Mouse (Mus musculus) forebrain, embryonic 10.5 days (tissue): Measurements from ENCODE around the gene Gm44805. TPM values are rescaled to one million over a fixed set of nuclear protein-coding genes. Genes with fewer than 3 reads are reported as not detected.

Experiments
- DNase-seq: peaks from one replicate; pipeline ENCODE4 v3.0.0-alpha.2; 2017; ENCODE audit warnings: low spot score; ENCODE audit errors: extremely low spot score
- H3K27ac ChIP-seq: fragments of 300-500 bp; sonication (generic); 2 replicates; pipeline ENCODE4 v1.5.1; 2016; ENCODE audit warnings: mild to moderate bottlenecking
- H3K27me3 ChIP-seq: fragments of 300-500 bp; sonication (generic); 2 replicates; pipeline ENCODE4 v1.6.1; 2016; ENCODE audit warnings: mild to moderate bottlenecking; ENCODE audit not compliant: poor library complexity, severe bottlenecking
- H3K36me3 ChIP-seq: fragments of 300-500 bp; sonication (generic); replicated peaks from 2 replicates; pipeline ENCODE4 v1.6.1; 2016; ENCODE audit warnings: mild to moderate bottlenecking, moderate library complexity
- H3K4me1 ChIP-seq: fragments of 300-500 bp; sonication (generic); 2 replicates; pipeline ENCODE4 v1.6.1; 2016
- H3K4me3 ChIP-seq: fragments of 300-500 bp; sonication (generic); 2 replicates; pipeline ENCODE4 v1.5.1; 2016; ENCODE audit warnings: mild to moderate bottlenecking, moderate library complexity
- H3K9me3 ChIP-seq: fragments of 300-500 bp; sonication (generic); 2 replicates; pipeline ENCODE4 v1.6.1; 2016; ENCODE audit warnings: mild to moderate bottlenecking, moderate library complexity
- WGBS: fragments of 180-500 bp; shearing (Covaris S2); methylation state at CpG from one replicate; pipeline ENCODE4 v1.1.7; 2016; 5-methylcytosine and 5-hydroxymethylcytosine counted together
- polyA plus RNA-seq: library from polyadenylated mRNA; unstranded; fragments of >200 nt; fragmentation: Nextera tagmentation; extraction: Ambion mirVana; gene quantifications from 2 replicates; pipeline ENCODE4 v1.2.1, GENCODE M21; 2016

Gm44805 gene
- not detected in 2 replicates for polyA plus RNA-seq

- Histone ChIP-seq H3K4me1 (no peaks in the 10 kb centered on the region), H3K4me3 (no peak within 1 kb of the TSS), H3K27me3 (no peaks in the 10 kb centered on the region), H3K36me3 (no peaks in the 10 kb centered on the region), H3K27ac (no peak within 1 kb of the TSS), H3K9me3 (no peaks in the 10 kb centered on the region)
- no peak for DNase-seq
- 71% methylated on average over 8 of the region's 8 CpGs for WGBS
Observed at GRCm38 (mm10) chr7:19681202-19681694, at the start of gene Gm44805, which contains the start of gene Apoc4. TSS of gene Gm44805 (minus strand) at chr7:19681423. TSS of gene Apoc4 (minus strand) at chr7:19681479.

GRCm38 (mm10) chr7:19726541-19726940 lies 45.3 kb upstream of the Gm44805 start:
- H3K4me1 ChIP-seq = no peaks in the 10 kb centered on the region
- H3K4me3 ChIP-seq = no peak overlapping the region
- H3K27me3 ChIP-seq = no peaks in the 10 kb centered on the region
- H3K27ac ChIP-seq = no peak overlapping the region
- WGBS = 93% methylated on average over 4 of the region's 4 CpGs
- peaks cover 100% of the 10 kb centered on the region for H3K36me3 ChIP-seq
- peaks cover 3% of the 10 kb centered on the region for H3K9me3 ChIP-seq
- no peak for DNase-seq

- 95% methylated on average over 12 of the region's 12 CpGs for WGBS
- Histone ChIP-seq H3K4me3 (no peak overlapping the region), H3K36me3 (peaks cover 100% of the 10 kb centered on the region), H3K27me3 (no peaks in the 10 kb centered on the region), H3K9me3 (peaks cover 15% of the 10 kb centered on the region), H3K4me1 (no peaks in the 10 kb centered on the region), H3K27ac (no peak overlapping the region)
- DNase-seq = no peak
Observed at GRCm38 (mm10) chr7:19724167-19724566, 42.9 kb upstream of the Gm44805 start.

GRCm38 (mm10) chr7:19722754-19723195 lies 41.6 kb upstream of the Gm44805 start:
- peaks cover 97% of the 10 kb centered on the region for H3K36me3 ChIP-seq
- DNase-seq = no peak
- no peak overlapping the region for H3K27ac ChIP-seq
- H3K9me3 ChIP-seq = peaks cover 15% of the 10 kb centered on the region
- 94% methylated on average over 6 of the region's 6 CpGs for whole genome bisulfite sequencing
- H3K27me3 ChIP-seq = no peaks in the 10 kb centered on the region
- H3K4me1 ChIP-seq = no peaks in the 10 kb centered on the region
- H3K4me3 ChIP-seq = no peak overlapping the region

GRCm38 (mm10) chr7:19719200-19719599 lies 38.0 kb upstream of the Gm44805 start:
- peaks cover 73% of the 10 kb centered on the region for H3K36me3 ChIP-seq
- peaks cover 16% of the 10 kb centered on the region for H3K4me1 ChIP-seq
- H3K27me3 ChIP-seq = no peaks in the 10 kb centered on the region
- WGBS = 90% methylated on average over 4 of the region's 4 CpGs
- no peak overlapping the region for H3K4me3 ChIP-seq
- H3K27ac ChIP-seq = no peak overlapping the region
- DNase-seq = no peak
- peaks cover 15% of the 10 kb centered on the region for H3K9me3 ChIP-seq

GRCm38 (mm10) chr7:19718297-19718952 lies 37.2 kb upstream of the Gm44805 start:
- 95% methylated on average over 5 of the region's 5 CpGs for WGBS

GRCm38 (mm10) chr7:19717346-19717745 lies 36.1 kb upstream of the Gm44805 start:
- Histone ChIP-seq H3K4me3 (no peak overlapping the region), H3K36me3 (peaks cover 72% of the 10 kb centered on the region), H3K4me1 (peaks cover 27% of the 10 kb centered on the region), H3K27ac (no peak overlapping the region), H3K27me3 (no peaks in the 10 kb centered on the region), H3K9me3 (peaks cover 15% of the 10 kb centered on the region)
- 90% methylated on average over 4 of the region's 4 CpGs for WGBS
- DNase-seq = no peak

More at GRCm38 (mm10) chr7:19718297-19718952, 37.2 kb upstream of the Gm44805 start:
- peaks cover 15% of the 10 kb centered on the region for H3K9me3 ChIP-seq
- no peak overlapping the region for H3K27ac ChIP-seq
- no peak overlapping the region for H3K4me3 ChIP-seq
- H3K27me3 ChIP-seq = no peaks in the 10 kb centered on the region
- peaks cover 72% of the 10 kb centered on the region for H3K36me3 ChIP-seq
- DNase-seq = no peak
- peaks cover 23% of the 10 kb centered on the region for H3K4me1 ChIP-seq

GRCm38 (mm10) chr7:19716822-19717221 lies 35.6 kb upstream of the Gm44805 start:
- 85% methylated on average over 2 of the region's 2 CpGs for WGBS
- peak overlapping the region; percentile 94 for H3K4me3 ChIP-seq
- peaks cover 27% of the 10 kb centered on the region for H3K4me1 ChIP-seq
- H3K27me3 ChIP-seq = no peaks in the 10 kb centered on the region
- peak overlapping the region; percentile 85 for H3K27ac ChIP-seq
- H3K9me3 ChIP-seq = peaks cover 14% of the 10 kb centered on the region
- no peak for DNase-seq
- H3K36me3 ChIP-seq = peaks cover 72% of the 10 kb centered on the region

GRCm38 (mm10) chr7:19716055-19716682 lies 34.9 kb upstream of the Gm44805 start:
- Histone ChIP-seq H3K9me3 (peaks cover 8% of the 10 kb centered on the region), H3K27me3 (no peaks in the 10 kb centered on the region), H3K4me1 (peaks cover 27% of the 10 kb centered on the region), H3K4me3 (peak overlapping the region; percentile 94), H3K36me3 (peaks cover 72% of the 10 kb centered on the region), H3K27ac (peak overlapping the region; percentile 85)
- WGBS = 9% methylated on average over 18 of the region's 18 CpGs
- no peak for DNase-seq

- Histone ChIP-seq H3K27ac (peak within 1 kb of the TSS; percentile 89), H3K9me3 (peaks cover under 1% of the 10 kb centered on the region; the same call in 1 of the 2 replicates), H3K36me3 (peaks cover 72% of the 10 kb centered on the region), H3K4me1 (peaks cover 27% of the 10 kb centered on the region), H3K27me3 (no peaks in the 10 kb centered on the region), H3K4me3 (peak within 1 kb of the TSS; percentile 94)
- WGBS = under 1% methylated on average over 59 of the region's 59 CpGs
- peak; percentile 99 for DNase-seq
Observed at GRCm38 (mm10) chr7:19715239-19716054, 34.2 kb upstream of the Gm44805 start, which contains the start of gene Tomm40. TSS of gene Tomm40 (minus strand) at chr7:19715438.

- no peak for DNase-seq
- Histone ChIP-seq H3K36me3 (peaks cover 72% of the 10 kb centered on the region), H3K4me3 (peak overlapping the region; percentile 94), H3K27me3 (no peaks in the 10 kb centered on the region), H3K27ac (peak overlapping the region; percentile 89), H3K9me3 (no peaks in the 10 kb centered on the region), H3K4me1 (peaks cover 27% of the 10 kb centered on the region)
- under 1% methylated on average over 39 of the region's 39 CpGs for WGBS
Observed at GRCm38 (mm10) chr7:19714836-19715235, 33.6 kb upstream of the Gm44805 start.

- Histone ChIP-seq H3K4me1 (peaks cover 27% of the 10 kb centered on the region), H3K36me3 (peaks cover 72% of the 10 kb centered on the region), H3K27me3 (no peaks in the 10 kb centered on the region), H3K27ac (no peak overlapping the region), H3K4me3 (peak overlapping the region; percentile 94), H3K9me3 (no peaks in the 10 kb centered on the region)
- no peak for DNase-seq
- WGBS = 93% methylated on average over 9 of the region's 9 CpGs
Observed at GRCm38 (mm10) chr7:19713598-19713997, 32.4 kb upstream of the Gm44805 start.
